Mouse (Mus musculus) gastrocnemius, adult 18-20 months (tissue): ENCODE data around the gene Fgf4. TPM values are rescaled to one million over a fixed set of nuclear protein-coding genes. Genes with fewer than 3 reads are reported as not detected.

Source experiments
- DNase-seq: peaks from one replicate; pipeline ENCODE4 v3.0.0; 2021; ENCODE audit warnings: low spot score
- total RNA-seq, 2 experiments: library from RNA; stranded (reverse); gene quantifications; 2 replicates each; pipeline ENCODE4 v1.2.3; 2021

Fgf4 gene
- total RNA-seq, 2 experiments from 2014 or later = not detected

GRCm38 (mm10) chr7:144908705-144909104, 61.5 kb downstream of the Fgf4 start:
- no peak for DNase-seq

- DNase-seq = no peak
Measured at GRCm38 (mm10) chr7:144911121-144911520, 64.0 kb downstream of the Fgf4 start.

GRCm38 (mm10) chr7:144912897-144913296, 65.7 kb downstream of the Fgf4 start:
- no peak for DNase-seq

- DNase-seq = no peak
Measured at GRCm38 (mm10) chr7:144914296-144914947, 67.3 kb downstream of the Fgf4 start.

Other genes with a start within 250 kb of the Fgf4 start
- gene Ano1, start 95.4 kb upstream of the Fgf4 start, total RNA-seq = 1 to 10 TPM; 2.3 to 3.4 TPM
- not detected for gene Fgf3, start 9.3 kb upstream of the Fgf4 start, total RNA-seq
- not detected for gene Fgf15, start 49.2 kb downstream of the Fgf4 start, total RNA-seq
- gene LTO1, start 67.7 kb downstream of the Fgf4 start, total RNA-seq = 10 to 100 TPM in 1 of 2 experiments, 1 to 10 TPM in 1; 8.0 to 10.2 TPM
- 1 to 10 TPM; 3.2 to 9.1 TPM for gene Ccnd1, start 92.6 kb downstream of the Fgf4 start, total RNA-seq